Mouse (Mus musculus): ENCODE results near the gene Mief1.

Mief1 gene

DNA sequence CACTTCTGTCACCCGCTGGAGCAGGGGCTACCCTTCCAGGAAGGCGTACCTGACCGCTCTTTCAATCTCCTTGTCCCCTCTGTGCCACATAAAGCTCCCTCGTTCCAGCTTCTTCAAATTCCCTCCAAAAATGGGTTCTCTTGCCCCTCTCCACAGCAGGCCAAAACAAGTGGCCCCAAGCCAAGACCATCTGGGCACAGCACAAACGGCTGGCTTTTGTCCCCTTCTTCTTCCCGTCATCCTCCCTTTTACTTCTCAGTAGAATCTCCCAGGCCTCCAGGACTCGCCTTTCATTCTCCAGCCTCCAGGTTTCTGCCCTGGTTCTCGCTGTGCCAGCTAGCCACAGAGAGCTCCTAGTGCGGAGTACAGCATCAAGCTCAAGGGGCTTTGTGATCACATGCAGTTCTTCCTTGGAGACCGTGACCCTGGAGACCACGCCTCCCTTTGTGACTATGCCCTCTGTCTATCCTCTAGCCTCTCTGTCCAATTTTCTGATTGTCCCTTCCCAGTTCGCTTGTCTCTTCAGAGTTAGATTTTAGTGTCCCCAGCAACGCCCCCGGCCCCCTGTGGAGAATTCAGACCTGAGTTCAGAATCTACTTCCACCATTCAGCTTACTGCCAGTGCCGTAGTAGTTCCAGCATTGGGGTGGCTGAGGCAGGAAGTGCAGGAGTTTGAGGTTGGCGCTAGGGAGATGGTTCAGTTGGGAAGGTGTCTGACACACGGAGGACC, 5.6 kb upstream of the Mief1 start:
- DNase-seq (ENCODE audit: low spot score) = no peak

GRCm38 (mm10) chr15:80232331-80232730, 1.5 kb upstream of the Mief1 start:
- no peak for DNase-seq (ENCODE audit: low spot score)

DNA sequence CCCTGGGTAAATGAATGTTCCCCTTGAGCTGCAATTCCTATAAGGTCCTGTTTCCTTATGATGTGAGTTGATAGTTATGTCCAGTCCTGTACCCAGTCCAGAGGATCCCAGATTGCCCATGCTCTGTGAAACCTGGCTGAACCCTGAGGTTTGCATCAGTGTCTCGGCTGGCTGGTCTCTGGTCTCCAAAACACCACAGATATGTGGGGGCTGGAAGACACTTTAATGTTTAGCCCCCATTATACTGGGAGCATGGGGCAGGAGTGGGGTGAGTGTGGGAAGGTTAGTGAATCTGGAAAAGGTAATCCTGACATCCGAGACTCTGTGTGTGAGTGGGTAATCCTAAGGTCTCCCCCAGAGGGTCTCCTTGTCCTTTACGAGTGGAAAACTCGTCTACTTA, 765 bp upstream of the Mief1 start:
- DNase-seq (ENCODE audit: low spot score) = no peak

- DNase-seq (ENCODE audit: low spot score) = no peak
Observed at GRCm38 (mm10) chr15:80235535-80235934, 1.7 kb downstream of the Mief1 start, which contains the start of gene AC140267.1. TSS of gene AC140267.1 (plus strand) at chr15:80235835.

- no peak for DNase-seq (ENCODE audit: low spot score)
Observed at GRCm38 (mm10) chr15:80248135-80248534, 14.3 kb downstream of the Mief1 start.

- DNase-seq (ENCODE audit: low spot score) = no peak
Observed at GRCm38 (mm10) chr15:80248596-80248995, 14.8 kb downstream of the Mief1 start.

- no peak for DNase-seq (ENCODE audit: low spot score)
Observed at GRCm38 (mm10) chr15:80249672-80250071, 15.9 kb downstream of the Mief1 start.

- DNase-seq (ENCODE audit: low spot score) = no peak
Observed at GRCm38 (mm10) chr15:80250586-80250985, 16.8 kb downstream of the Mief1 start.

DNA sequence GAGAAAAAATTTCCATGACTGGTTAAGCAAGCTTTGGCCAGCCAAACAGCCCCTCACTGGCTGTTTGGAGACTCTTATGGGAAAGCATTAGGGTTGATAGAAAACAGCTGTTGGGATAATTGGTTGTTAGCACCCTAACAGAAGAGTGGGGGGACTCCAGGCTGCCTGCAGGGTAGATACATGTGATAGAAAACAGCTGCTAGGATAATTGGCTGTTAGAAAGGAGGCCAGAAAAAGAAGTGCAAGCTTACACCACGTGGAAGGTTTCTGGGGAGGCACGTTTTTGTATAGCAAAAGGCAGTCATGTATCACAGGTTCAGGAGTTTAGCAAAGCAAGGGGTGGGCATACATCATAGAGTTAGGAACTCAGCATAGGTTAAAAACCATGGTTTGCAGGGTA, 19.7 kb downstream of the Mief1 start:
- DNase-seq (ENCODE audit: low spot score) = no peak

- no peak for DNase-seq (ENCODE audit: low spot score)
Observed at GRCm38 (mm10) chr15:80254207-80254606, 20.4 kb downstream of the Mief1 start.

GRCm38 (mm10) chr15:80254847-80255645, 21.2 kb downstream of the Mief1 start, which contains the start of gene Atf4:
TSS of gene Atf4 (plus strand) at chr15:80255184.
- peak; percentile 99 for DNase-seq (ENCODE audit: low spot score)

- DNase-seq (ENCODE audit: low spot score) = peak; percentile 44
Observed at GRCm38 (mm10) chr15:80255646-80256121, 21.9 kb downstream of the Mief1 start.

- no peak for DNase-seq (ENCODE audit: low spot score)
Observed at GRCm38 (mm10) chr15:80256242-80256641, 22.4 kb downstream of the Mief1 start.

DNA sequence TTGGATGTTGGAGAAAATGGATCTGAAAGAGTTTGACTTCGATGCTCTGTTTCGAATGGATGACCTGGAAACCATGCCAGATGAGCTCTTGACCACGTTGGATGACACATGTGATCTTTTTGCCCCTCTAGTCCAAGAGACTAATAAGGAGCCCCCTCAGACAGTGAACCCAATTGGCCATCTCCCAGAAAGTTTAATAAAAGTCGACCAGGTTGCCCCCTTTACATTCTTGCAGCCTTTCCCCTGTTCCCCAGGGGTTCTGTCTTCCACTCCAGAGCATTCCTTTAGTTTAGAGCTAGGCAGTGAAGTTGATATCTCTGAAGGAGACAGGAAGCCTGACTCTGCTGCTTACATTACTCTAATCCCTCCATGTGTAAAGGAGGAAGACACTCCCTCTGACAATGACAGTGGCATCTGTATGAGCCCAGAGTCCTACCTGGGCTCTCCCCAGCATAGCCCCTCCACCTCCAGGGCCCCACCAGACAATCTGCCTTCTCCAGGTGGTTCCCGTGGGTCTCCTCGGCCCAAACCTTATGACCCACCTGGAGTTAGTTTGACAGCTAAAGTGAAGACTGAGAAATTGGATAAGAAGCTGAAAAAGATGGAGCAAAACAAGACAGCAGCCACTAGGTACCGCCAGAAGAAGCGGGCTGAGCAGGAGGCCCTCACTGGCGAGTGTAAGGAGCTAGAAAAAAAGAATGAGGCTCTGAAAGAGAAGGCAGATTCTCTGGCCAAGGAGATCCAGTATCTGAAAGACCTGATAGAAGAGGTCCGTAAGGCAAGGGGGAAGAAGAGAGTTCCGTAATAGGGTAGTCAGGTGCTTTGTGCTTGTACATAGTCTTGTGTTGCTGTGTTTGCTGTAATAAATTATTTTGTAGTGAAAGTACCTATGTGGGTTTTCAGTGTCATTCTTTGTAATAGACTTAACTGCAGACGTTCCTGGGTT, 23.1 kb downstream of the Mief1 start:
- DNase-seq (ENCODE audit: low spot score) = peak; percentile 12

GRCm38 (mm10) chr15:80257602-80258239, 23.9 kb downstream of the Mief1 start:
- peak; percentile 16 for DNase-seq (ENCODE audit: low spot score)

DNA sequence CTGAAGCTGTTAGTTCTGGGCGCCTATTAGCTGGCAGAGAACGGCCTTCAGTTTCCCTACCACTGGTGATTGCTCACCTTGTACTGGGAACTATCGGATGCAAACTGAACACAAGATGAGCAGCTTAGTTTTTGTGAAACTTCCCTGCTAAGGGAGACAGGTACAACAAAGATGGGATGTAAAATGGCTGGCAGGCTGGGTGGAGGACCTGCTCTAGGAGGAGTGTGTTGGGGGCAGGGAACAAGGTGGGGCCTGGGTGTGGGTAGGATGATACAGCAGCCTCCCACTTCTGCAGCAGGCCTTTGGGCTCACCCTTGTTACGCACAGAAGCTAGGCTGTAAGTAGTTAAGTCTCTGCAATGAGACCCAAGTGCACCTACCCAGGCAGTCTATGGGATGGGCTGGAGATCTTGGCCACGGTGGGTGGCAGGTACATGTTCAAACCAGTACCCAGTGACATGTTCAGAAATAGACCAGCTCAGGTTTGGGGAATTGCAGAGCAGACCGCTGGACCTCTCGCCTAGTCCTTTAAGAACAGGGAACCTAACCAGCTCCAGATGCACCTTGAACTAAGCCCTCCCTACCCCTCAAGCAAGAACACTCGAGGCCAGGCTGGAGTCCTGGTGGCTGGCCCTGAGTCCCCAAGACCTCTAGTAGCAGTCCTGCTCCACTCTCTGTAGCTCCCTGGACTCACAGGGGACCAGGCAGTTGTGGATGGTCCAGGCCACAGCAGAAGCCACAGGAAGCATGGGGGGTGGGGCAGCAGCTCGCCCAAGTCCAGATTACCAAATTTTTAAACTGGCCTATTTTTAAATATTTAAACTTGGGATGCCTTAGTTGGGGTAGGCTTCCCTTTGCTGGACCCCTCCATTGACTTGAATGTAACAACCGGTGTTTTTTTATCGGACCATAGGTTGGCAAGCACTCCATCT, 24.7 kb downstream of the Mief1 start:
- DNase-seq (ENCODE audit: low spot score) = peak; percentile 19

GRCm38 (mm10) chr15:80259406-80260045, 25.7 kb downstream of the Mief1 start:
- no peak for DNase-seq (ENCODE audit: low spot score)

GRCm38 (mm10) chr15:80260677-80261076, 26.9 kb downstream of the Mief1 start:
- DNase-seq (ENCODE audit: low spot score) = peak; percentile 67

DNA sequence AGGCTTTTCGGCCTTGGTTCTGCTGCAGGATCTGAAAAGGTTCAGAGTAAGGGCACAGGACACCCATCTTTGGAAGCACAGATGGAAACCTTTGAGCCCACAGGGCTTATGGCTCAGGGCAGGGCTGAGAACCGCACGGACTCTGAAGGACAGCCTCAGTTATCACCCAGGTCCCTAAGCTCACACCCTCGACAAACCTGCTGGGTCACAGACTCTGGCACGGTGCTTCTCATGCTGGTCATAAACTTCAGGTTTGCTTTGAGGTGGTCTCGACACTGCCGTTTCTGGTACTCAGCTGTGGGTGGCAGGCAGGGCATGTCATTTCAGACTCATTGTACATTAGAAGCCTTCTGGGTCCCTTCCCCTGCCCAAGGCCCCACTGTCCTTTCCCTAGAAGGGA, 27.3 kb downstream of the Mief1 start:
- DNase-seq (ENCODE audit: low spot score) = no peak

All from T-cell, adult 2 months (primary cell).